ENCODE assay signal across 8 mouse cellular contexts in the genomic region with DNA sequence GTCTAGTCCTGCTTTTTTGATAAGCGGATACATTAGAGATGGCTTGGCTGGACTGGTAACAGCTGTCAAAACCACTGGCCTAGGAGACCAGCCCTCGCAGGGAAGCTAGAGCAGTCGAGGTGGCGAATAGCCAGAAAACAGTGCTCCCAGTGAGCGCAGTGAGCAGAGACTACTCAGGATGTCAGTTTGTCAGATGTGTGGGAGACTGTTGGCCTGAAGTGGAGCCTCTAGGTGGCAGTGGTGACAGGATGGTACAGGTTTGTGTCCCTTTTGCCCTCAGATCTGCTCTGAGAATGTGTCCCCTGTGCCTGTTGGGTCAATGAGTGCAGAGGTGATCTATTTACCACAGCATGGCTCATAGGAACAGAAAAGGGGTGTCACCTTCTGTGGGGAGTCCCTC. TPM values are rescaled to one million over a fixed set of nuclear protein-coding genes. Genes with fewer than 3 reads are reported as not detected.
DNase-seq lines count a peak whose midpoint lies in the region; ATAC-seq and TF ChIP-seq lines count a peak whose summit lies in the region.

No protein-coding gene starts in this region.

- no peak for TF ChIP-seq POLR2A in liver, adult 2 months (IDR thresholded peaks at IDR 0.05; ENCODE audit: extremely low read depth, insufficient read depth, low read length)
- no peak; the same call in 1 of the 2 replicates for TF ChIP-seq POLR2A in small intestine, adult 2 months (IDR thresholded peaks at IDR 0.05; ENCODE audit: low read depth, low read length)

- H3K4me3 ChIP-seq in liver, adult 2 months (ENCODE audit: insufficient read depth, low read depth, low read length): no peak overlapping the region
- H3K4me3 ChIP-seq in liver, embryonic 11.5 days (ENCODE audit: low read depth, low read length): no peak overlapping the region
- no peak overlapping the region for H3K4me3 ChIP-seq in small intestine, adult 2 months (ENCODE audit: low read depth, low read length)

- intact Hi-C loops in left cerebral cortex, postnatal 14 days (cut with DNase I): no loop called here

- peak; percentile 32 to 53 for DNase-seq in cerebellum, postnatal 14 days
- DNase-seq in cerebellum, adult 9-11 months: no peak
- DNase-seq in liver, adult 2 months (ENCODE audit: extremely low read depth, low read depth, low spot score): peak; percentile 88
- DNase-seq in liver, embryonic 11.5 days (ENCODE audit: low spot score): no peak
- no peak for DNase-seq in left cerebral cortex, adult 11 months (ENCODE audit: low spot score)
- DNase-seq in left cerebral cortex, postnatal 14 days (ENCODE audit: low spot score in 2 of 2): no peak

- ATAC-seq in liver, embryonic 11.5 days (replicated peaks; ENCODE audit: low FRiP score): no peak; the same call in 1 of the 2 replicates
- ATAC-seq in hematopoietic stem cell, adult 5-6 weeks (replicated peaks in 1 of 2; ENCODE audit: insufficient read depth in 1 of 2, low FRiP score in 2 of 2, low TSS enrichment in 1 of 2, low read depth in 1 of 2, poor library complexity in 2 of 2, severe bottlenecking in 2 of 2): peak; percentile 37 to 60

- no peaks in the 10 kb centered on the region for H3K9me3 ChIP-seq in liver, embryonic 11.5 days (ENCODE audit: control insufficient read depth, low read length)

- no peaks in the 10 kb centered on the region for H3K36me3 ChIP-seq in liver, adult 2 months (ENCODE audit: control insufficient read depth, insufficient read depth, low read length)
- H3K36me3 ChIP-seq in liver, embryonic 11.5 days (ENCODE audit: control insufficient read depth, insufficient read depth, low read length): peaks cover 3% of the 10 kb centered on the region; the same call in 1 of the 2 replicates
- H3K36me3 ChIP-seq in small intestine, adult 2 months (ENCODE audit: control insufficient read depth, insufficient read depth, low read length): peaks cover 31% of the 10 kb centered on the region

- H3K9ac ChIP-seq in liver, adult 2 months (ENCODE audit: low read depth, low read length): no peak overlapping the region
- H3K9ac ChIP-seq in liver, embryonic 11.5 days (ENCODE audit: low read depth, low read length): no peak overlapping the region

- H3K4me2 ChIP-seq in liver, embryonic 11.5 days: no peak overlapping the region

- peaks cover 4% of the 10 kb centered on the region; the same call in 1 of the 2 replicates for H3K79me2 ChIP-seq in liver, adult 2 months (ENCODE audit: control insufficient read depth, insufficient read depth, low read length)

- peak overlapping the region; percentile 51 for H3K27ac ChIP-seq in liver, adult 2 months (replicated peaks; ENCODE audit: insufficient read depth, low read depth, low read length)
- H3K27ac ChIP-seq in liver, embryonic 11.5 days (ENCODE audit: low read depth, low read length): no peak overlapping the region
- H3K27ac ChIP-seq in small intestine, adult 2 months (ENCODE audit: insufficient read depth, low read depth, low read length): peak overlapping the region; percentile 87

- H3K4me1 ChIP-seq in liver, adult 2 months (ENCODE audit: control insufficient read depth, insufficient read depth, low read length): peaks cover 34% of the 10 kb centered on the region
- peaks cover 28% of the 10 kb centered on the region for H3K4me1 ChIP-seq in liver, embryonic 11.5 days (replicated peaks; ENCODE audit: control insufficient read depth, insufficient read depth, low read length)
- H3K4me1 ChIP-seq in small intestine, adult 2 months (ENCODE audit: control insufficient read depth, insufficient read depth, insufficient read length, low read length): peaks cover 54% of the 10 kb centered on the region

- peak; percentile 69 for TF ChIP-seq CTCF in liver, adult 2 months (IDR thresholded peaks at IDR 0.05; ENCODE audit: low read depth, low read length)
- TF ChIP-seq CTCF in small intestine, adult 2 months (IDR thresholded peaks at IDR 0.05; ENCODE audit: extremely low read depth, insufficient read length, insufficient replicate concordance, low read depth, low read length): peak; percentile 58; the same call in 1 of the 2 replicates

- no peaks in the 10 kb centered on the region for H3K27me3 ChIP-seq in liver, adult 2 months (ENCODE audit: control insufficient read depth, insufficient read depth, low read length)
- no peaks in the 10 kb centered on the region for H3K27me3 ChIP-seq in liver, embryonic 11.5 days (replicated peaks; ENCODE audit: control insufficient read depth, insufficient read depth, low read length)
- H3K27me3 ChIP-seq in small intestine, adult 2 months (ENCODE audit: control insufficient read depth, insufficient read depth, low read length): no peaks in the 10 kb centered on the region

- 13% methylated on average over 5 of the region's 5 CpGs for WGBS in liver, adult 2 months
- WGBS in liver, embryonic 11.5 days: 78% methylated on average over 5 of the region's 5 CpGs
- 15% methylated on average over 5 of the region's 5 CpGs for WGBS in small intestine, adult 2 months

RNA-seq across cellular contexts. Expression of a gene that starts 25.3 kb away (rescaled TPM):
- 6.6 and 9.1 TPM in 2 replicates for total RNA-seq in liver, adult 2 months (2014; rRNA removed)
- polyA plus RNA-seq in liver, adult 2 months (2012; rRNA removed): 6.4 and 6.8 TPM in 2 replicates
- polyA plus RNA-seq in liver, embryonic 11.5 days (2014; fragmentation: Nextera tagmentation; extraction: Ambion mirVana): 30.2 and 31.1 TPM in 2 replicates
- 7.5 and 19.6 TPM in 2 replicates for total RNA-seq in hematopoietic stem cell, adult 5-6 weeks (2017)
- 13.3 and 16.6 TPM in 2 replicates for polyA plus RNA-seq in small intestine, adult 2 months (2012; rRNA removed)
- total RNA-seq in left cerebral cortex, postnatal 14 days (2021): 10 to 100 TPM; 28.3 to 29.6 TPM

RNA-seq across cellular contexts. Expression of a gene that starts 40.3 kb away (rescaled TPM):
- total RNA-seq in liver, adult 2 months (2014; rRNA removed): 497 and 711 TPM in 2 replicates
- polyA plus RNA-seq in liver, adult 2 months (2012; rRNA removed): 1,137 and 1,616 TPM in 2 replicates
- 683 and 733 TPM in 2 replicates for polyA plus RNA-seq in liver, embryonic 11.5 days (2014; fragmentation: Nextera tagmentation; extraction: Ambion mirVana)
- 828 and 1,143 TPM in 2 replicates for total RNA-seq in hematopoietic stem cell, adult 5-6 weeks (2017)
- polyA plus RNA-seq in small intestine, adult 2 months (2012; rRNA removed): 1,432 and 2,365 TPM in 2 replicates
- total RNA-seq in left cerebral cortex, postnatal 14 days (2021): 100 to 1,000 TPM; 365 to 369 TPM

RNA-seq across cellular contexts. Expression of a gene that starts 55.5 kb away (rescaled TPM):
- 3.0 and 3.2 TPM in 2 replicates for total RNA-seq in liver, adult 2 months (2014; rRNA removed)
- 9.7 and 13.7 TPM in 2 replicates for polyA plus RNA-seq in liver, adult 2 months (2012; rRNA removed)
- polyA plus RNA-seq in liver, embryonic 11.5 days (2014; fragmentation: Nextera tagmentation; extraction: Ambion mirVana): 1.6 and 2.3 TPM in 2 replicates
- total RNA-seq in hematopoietic stem cell, adult 5-6 weeks (2017): 2.2 and 3.8 TPM in 2 replicates
- polyA plus RNA-seq in small intestine, adult 2 months (2012; rRNA removed): 118 and 203 TPM in 2 replicates
- 10 to 100 TPM; 28.3 to 28.7 TPM for total RNA-seq in left cerebral cortex, postnatal 14 days (2021)

Comparison
In these comparisons a context has a peak if more than half of its experiments do, and no peak if none do; other contexts are left out.
1. DNase-seq: peak in cerebellum, postnatal 14 days (2 of 2) and liver, adult 2 months (single experiment); none in cerebellum, adult 9-11 months (single experiment), liver, embryonic 11.5 days (single experiment), left cerebral cortex, adult 11 months (single experiment) and left cerebral cortex, postnatal 14 days (0 of 2).